Mouse (Mus musculus) neural tube, embryonic 14.5 days (tissue): ENCODE data around the gene Mark3. TPM values are rescaled to one million over a fixed set of nuclear protein-coding genes. Genes with fewer than 3 reads are reported as not detected.

Experiments
- ATAC-seq: fragments of 200-750 bp; cut with Nextera tagmentation; 2 replicates; pipeline ENCODE4 v1.8.0; 2017; ENCODE audit warnings: low read depth, mild to moderate bottlenecking, moderate TSS enrichment, moderate library complexity
- H3K27ac ChIP-seq: fragments of 300-500 bp; sonication (generic); 2 replicates; pipeline ENCODE4 v1.5.1; 2014; ENCODE audit warnings: low read depth, mild to moderate bottlenecking, control low read depth, low read length, moderate library complexity, mixed read lengths
- H3K27me3 ChIP-seq: fragments of 300-500 bp; sonication (generic); 2 replicates; pipeline ENCODE4 v1.6.1; 2014; ENCODE audit warnings: low read length; ENCODE audit not compliant: control insufficient read depth, insufficient read depth
- H3K36me3 ChIP-seq: fragments of 300-500 bp; sonication (generic); 2 replicates; pipeline ENCODE4 v1.6.1; 2014; ENCODE audit warnings: low read length, mixed read lengths; ENCODE audit not compliant: control insufficient read depth, insufficient read depth
- H3K4me1 ChIP-seq: fragments of 300-500 bp; sonication (generic); 2 replicates; pipeline ENCODE4 v1.6.1; 2014; ENCODE audit warnings: low read length; ENCODE audit not compliant: control insufficient read depth, insufficient read depth
- H3K4me2 ChIP-seq: fragments of 300-500 bp; sonication (generic); 2 replicates; pipeline ENCODE4 v1.6.1; 2014; ENCODE audit warnings: mild to moderate bottlenecking, low read depth, low read length, control low read depth
- H3K4me3 ChIP-seq: fragments of 300-500 bp; sonication (generic); 2 replicates; pipeline ENCODE4 v1.5.1; 2014; ENCODE audit warnings: low read depth, low read length, control low read depth, mixed read lengths
- H3K9ac ChIP-seq: fragments of 300-500 bp; sonication (generic); replicated peaks from 2 replicates; pipeline ENCODE4 v1.6.1; 2014; ENCODE audit warnings: low read depth, mild to moderate bottlenecking, control low read depth, low read length, mixed read lengths
- H3K9me3 ChIP-seq: fragments of 300-500 bp; sonication (generic); 2 replicates; pipeline ENCODE4 v1.6.1; 2016; ENCODE audit warnings: low read length; ENCODE audit not compliant: control insufficient read depth
- WGBS: fragments of 180-500 bp; shearing (Covaris S2); extraction: QIAGEN DNeasy Blood & Tissue Kit; methylation state at CpG from one replicate; pipeline ENCODE4 v1.1.7; 2014; 5-methylcytosine and 5-hydroxymethylcytosine counted together
- polyA plus RNA-seq: library from polyadenylated mRNA; unstranded; fragments of >200 nt; fragmentation: Nextera tagmentation; extraction: Ambion mirVana; gene quantifications from 2 replicates; pipeline ENCODE4 v1.2.1, GENCODE M21; 2014

Gene Mark3
- polyA plus RNA-seq, 1 experiment from 2014 or later: 78.1 TPM

DNA sequence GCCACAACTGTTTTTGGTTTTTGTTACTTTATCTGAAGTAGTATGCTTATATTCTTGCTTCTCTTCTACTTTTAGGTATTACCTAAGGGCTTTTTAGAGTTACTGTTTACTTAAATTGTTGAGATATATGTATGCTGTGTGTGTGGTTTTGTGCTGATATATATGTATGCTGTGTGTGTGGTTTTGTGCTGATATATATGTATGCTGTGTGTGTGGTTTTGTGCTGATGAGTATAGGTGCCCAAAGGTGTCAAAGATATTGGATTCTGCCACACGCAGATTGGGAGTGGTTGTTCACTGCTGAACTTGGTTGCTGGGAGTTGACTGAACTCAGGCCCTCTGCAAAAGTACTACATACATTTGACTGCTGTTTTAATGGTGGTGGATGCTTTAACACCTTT is 24.6 kb downstream of the Mark3 start:
- no peak overlapping the region for H3K9ac ChIP-seq
- H3K36me3 ChIP-seq: 0 out of 2 replicates have a peak, but pooled peaks cover 10% of the 10 kb centered on the region
- no peaks in the 10 kb centered on the region for H3K4me1 ChIP-seq
- no peak for ATAC-seq
- H3K4me2 ChIP-seq: no peak overlapping the region
- 96% methylated on average over 1 of the region's 1 CpGs for WGBS
- no peak overlapping the region for H3K4me3 ChIP-seq
- no peak overlapping the region for H3K27ac ChIP-seq
- no peaks in the 10 kb centered on the region for H3K9me3 ChIP-seq
- H3K27me3 ChIP-seq: no peaks in the 10 kb centered on the region

DNA sequence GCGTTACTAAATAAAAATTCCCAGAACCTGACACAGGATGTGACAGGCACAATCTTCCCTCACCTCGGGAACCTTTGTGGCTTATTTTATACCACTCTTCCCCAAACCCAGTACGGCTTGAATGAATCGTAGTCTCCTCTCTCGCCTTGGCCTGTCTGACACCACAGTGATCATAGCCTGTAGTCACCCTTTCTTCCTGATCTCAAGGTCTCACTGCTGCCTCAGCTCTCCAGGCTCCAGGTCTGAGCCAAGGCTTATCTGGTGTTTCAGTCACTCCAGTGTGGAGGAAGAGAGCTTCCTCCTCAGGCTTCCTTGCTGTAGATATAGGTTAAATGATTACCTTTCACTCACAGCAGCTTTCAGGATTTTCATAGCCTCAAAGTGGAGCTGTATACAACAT is 25.3 kb downstream of the Mark3 start:
- WGBS: 97% methylated on average over 5 of the region's 5 CpGs
- H3K4me3 ChIP-seq: no peak overlapping the region
- H3K4me2 ChIP-seq: no peak overlapping the region
- H3K27me3 ChIP-seq: no peaks in the 10 kb centered on the region
- H3K4me1 ChIP-seq: no peaks in the 10 kb centered on the region
- H3K36me3 ChIP-seq: 0 out of 2 replicates have a peak, but pooled peaks cover 11% of the 10 kb centered on the region
- H3K9ac ChIP-seq: no peak overlapping the region
- ATAC-seq: no peak
- H3K9me3 ChIP-seq: no peaks in the 10 kb centered on the region
- no peak overlapping the region for H3K27ac ChIP-seq

DNA sequence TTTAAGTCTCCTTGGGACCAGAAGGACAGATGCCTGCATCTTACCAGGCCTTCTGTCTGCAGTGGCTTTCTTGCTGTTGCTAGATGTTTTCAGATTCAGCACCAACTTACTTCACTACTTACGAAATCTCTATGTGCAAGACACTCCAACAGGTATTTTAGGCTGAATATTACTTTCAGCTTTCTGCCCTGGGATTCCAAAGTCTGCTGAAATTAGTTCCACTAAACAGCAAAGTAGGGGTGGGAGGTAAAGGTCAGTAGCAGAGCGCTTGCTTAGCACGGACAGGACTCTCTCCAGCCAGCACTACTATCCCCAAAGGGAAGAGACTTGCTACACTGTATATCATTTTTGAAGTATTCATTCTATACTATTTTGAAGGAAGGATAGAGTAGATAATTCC is 29.5 kb downstream of the Mark3 start:
- Histone ChIP-seq H3K9me3 (no peaks in the 10 kb centered on the region), H3K27ac (no peak overlapping the region), H3K4me3 (no peak overlapping the region), H3K27me3 (no peaks in the 10 kb centered on the region), H3K9ac (no peak overlapping the region), H3K4me1 (no peaks in the 10 kb centered on the region), H3K4me2 (no peak overlapping the region), H3K36me3 (0 out of 2 replicates have a peak, but pooled peaks cover 9% of the 10 kb centered on the region)
- ATAC-seq: no peak
- 91% methylated on average over 3 of the region's 3 CpGs for WGBS

DNA sequence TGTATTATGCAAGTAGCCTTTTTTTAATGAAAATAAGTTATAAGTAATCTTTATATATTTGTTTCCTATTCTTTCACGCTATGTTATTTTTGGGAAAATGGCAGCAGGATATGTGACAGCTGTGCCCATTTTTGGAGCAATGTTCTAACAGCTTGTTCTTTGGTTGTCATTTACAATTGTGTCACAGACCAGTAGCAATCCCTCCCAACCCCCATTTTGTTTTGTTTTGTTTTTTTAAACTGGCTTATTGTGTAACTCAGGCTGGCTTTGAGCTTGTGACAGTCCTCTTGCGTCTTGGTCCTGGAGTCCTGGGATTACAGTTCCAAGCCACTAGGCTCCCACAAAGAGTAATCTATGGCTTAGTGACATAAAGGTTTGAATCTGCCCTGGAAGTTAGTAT is 31.3 kb downstream of the Mark3 start:
- H3K9ac ChIP-seq: no peak overlapping the region
- H3K4me3 ChIP-seq: no peak overlapping the region
- no peaks in the 10 kb centered on the region for H3K4me1 ChIP-seq
- H3K36me3 ChIP-seq: 0 out of 2 replicates have a peak, but pooled peaks cover 14% of the 10 kb centered on the region
- no peak overlapping the region for H3K27ac ChIP-seq
- H3K27me3 ChIP-seq: no peaks in the 10 kb centered on the region
- H3K4me2 ChIP-seq: no peak overlapping the region
- H3K9me3 ChIP-seq: no peaks in the 10 kb centered on the region
- WGBS: 93% methylated on average over 2 of the region's 2 CpGs
- ATAC-seq: no peak

DNA sequence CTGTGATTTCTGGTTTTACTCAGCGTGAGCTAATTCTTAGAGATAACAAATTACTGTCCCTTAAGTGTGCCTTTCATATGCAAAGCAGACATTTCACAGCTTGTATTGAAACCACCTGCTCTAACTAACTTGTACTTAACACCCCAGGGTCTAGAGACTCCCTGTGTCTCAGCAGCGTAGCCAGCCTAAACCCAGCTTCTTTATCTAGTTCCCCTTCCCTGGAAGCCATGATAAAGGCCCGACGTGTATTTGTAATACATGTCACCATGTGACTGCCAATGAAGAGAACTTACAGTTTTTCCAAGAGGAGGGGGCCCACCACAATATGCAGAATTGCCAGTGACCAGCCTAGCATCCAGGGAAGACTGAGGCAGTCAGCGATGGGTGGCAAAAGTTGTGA is 33.7 kb downstream of the Mark3 start:
- no peak overlapping the region for H3K9ac ChIP-seq
- no peak for ATAC-seq
- H3K4me2 ChIP-seq: no peak overlapping the region
- peaks cover 24% of the 10 kb centered on the region for H3K36me3 ChIP-seq
- H3K4me1 ChIP-seq: no peaks in the 10 kb centered on the region
- no peak overlapping the region for H3K4me3 ChIP-seq
- no peaks in the 10 kb centered on the region for H3K9me3 ChIP-seq
- no peak overlapping the region for H3K27ac ChIP-seq
- WGBS: 39% methylated on average over 5 of the region's 5 CpGs
- no peaks in the 10 kb centered on the region for H3K27me3 ChIP-seq

DNA sequence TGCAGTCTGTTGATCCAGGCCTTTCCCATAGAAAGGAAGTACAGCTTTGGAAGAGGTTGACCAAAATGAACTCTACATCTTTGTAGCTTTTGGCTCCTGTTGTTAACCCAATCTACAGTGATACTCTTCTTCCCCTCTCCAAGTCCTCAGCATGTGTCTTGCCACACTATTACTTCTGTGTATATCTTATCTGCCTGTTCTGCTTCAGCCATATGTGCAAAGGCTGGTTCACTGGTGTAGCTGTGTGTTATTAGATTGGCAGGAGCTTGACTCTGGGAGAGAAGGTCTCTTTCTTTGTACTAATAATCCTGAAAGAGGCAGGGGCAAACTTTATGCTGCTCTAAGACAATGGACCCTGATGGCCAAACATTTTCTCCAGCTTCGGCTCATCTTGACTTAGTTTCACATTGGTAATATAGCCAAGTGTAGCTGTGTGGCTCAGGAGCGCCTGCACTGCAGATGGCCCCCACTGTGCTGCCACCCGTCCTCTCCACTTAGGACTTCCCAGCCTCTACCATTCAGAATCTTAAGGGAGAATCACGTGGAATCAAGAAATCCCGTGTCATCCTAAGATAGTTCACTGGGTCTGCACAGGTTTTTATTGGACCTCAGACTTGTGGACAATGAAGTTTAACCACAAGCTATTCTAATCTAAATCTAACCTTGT is 40.3 kb downstream of the Mark3 start:
- no peak overlapping the region for H3K27ac ChIP-seq
- H3K9me3 ChIP-seq: no peaks in the 10 kb centered on the region
- H3K27me3 ChIP-seq: no peaks in the 10 kb centered on the region
- no peak overlapping the region for H3K4me2 ChIP-seq
- H3K4me3 ChIP-seq: no peak overlapping the region
- H3K9ac ChIP-seq: no peak overlapping the region
- 90% methylated on average over 5 of the region's 5 CpGs for WGBS
- H3K36me3 ChIP-seq: peaks cover 29% of the 10 kb centered on the region
- no peaks in the 10 kb centered on the region for H3K4me1 ChIP-seq
- no peak for ATAC-seq

DNA sequence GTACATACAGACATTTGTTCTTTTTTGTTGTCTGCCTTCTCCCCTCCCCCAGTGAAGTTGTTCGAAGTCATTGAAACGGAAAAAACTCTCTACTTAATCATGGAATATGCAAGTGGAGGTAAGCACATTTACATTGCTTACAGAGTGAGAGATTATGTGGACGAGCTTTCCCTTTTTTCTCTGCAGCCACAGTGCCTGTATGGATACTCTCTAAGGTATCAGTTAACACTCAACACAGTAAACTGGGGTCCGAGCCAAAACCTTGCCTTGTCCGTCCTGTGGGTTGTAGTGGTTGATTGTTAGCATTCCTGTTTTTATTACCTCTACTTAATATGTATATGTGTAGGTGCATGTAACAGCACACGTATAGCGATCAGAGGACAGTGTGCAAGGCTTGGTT is 43.9 kb downstream of the Mark3 start:
- H3K4me3 ChIP-seq: no peak overlapping the region
- peaks cover 20% of the 10 kb centered on the region; the same call in 1 of the 2 replicates for H3K36me3 ChIP-seq
- H3K27me3 ChIP-seq: no peaks in the 10 kb centered on the region
- no peak for ATAC-seq
- no peak overlapping the region for H3K9ac ChIP-seq
- H3K9me3 ChIP-seq: no peaks in the 10 kb centered on the region
- H3K4me1 ChIP-seq: no peaks in the 10 kb centered on the region
- WGBS: 90% methylated on average over 7 of the region's 7 CpGs
- no peak overlapping the region for H3K4me2 ChIP-seq
- H3K27ac ChIP-seq: no peak overlapping the region

DNA sequence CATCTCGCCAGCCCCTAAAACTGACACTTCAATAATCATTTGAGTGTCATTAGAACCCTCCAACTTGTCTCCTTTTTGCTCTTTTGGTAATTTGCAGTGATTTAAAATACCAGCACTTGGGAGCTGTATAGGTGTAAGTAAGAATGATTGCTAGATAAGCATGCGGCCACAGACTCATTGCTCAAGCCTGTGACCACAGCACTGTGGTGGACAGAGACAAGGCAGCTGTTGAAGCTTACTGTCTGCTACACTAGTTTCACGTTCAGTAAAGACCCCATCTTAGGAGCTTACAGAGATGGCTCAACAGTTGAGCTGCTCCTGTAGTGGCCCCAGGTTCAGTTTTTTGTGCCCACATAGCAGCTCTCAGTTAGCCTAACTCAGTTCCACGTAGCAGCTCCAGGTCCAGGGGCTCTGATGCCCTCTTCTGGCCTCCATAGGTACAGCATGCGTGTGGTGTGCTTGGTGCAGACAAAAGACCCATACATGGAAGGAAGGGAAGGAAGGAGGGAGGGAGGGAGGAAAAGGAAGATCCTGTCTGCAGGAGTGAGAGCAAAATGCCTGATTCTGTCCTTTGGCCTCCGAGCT is 73.8 kb downstream of the Mark3 start:
- H3K9ac ChIP-seq: no peak overlapping the region
- no peaks in the 10 kb centered on the region for H3K27me3 ChIP-seq
- peaks cover 52% of the 10 kb centered on the region for H3K36me3 ChIP-seq
- 53% methylated on average over 6 of the region's 6 CpGs for WGBS
- H3K27ac ChIP-seq: no peak overlapping the region; the same call in 1 of the 2 replicates
- H3K4me3 ChIP-seq: no peak overlapping the region
- no peak overlapping the region for H3K4me2 ChIP-seq
- ATAC-seq: peak; percentile 86
- no peaks in the 10 kb centered on the region for H3K4me1 ChIP-seq
- H3K9me3 ChIP-seq: no peaks in the 10 kb centered on the region

DNA sequence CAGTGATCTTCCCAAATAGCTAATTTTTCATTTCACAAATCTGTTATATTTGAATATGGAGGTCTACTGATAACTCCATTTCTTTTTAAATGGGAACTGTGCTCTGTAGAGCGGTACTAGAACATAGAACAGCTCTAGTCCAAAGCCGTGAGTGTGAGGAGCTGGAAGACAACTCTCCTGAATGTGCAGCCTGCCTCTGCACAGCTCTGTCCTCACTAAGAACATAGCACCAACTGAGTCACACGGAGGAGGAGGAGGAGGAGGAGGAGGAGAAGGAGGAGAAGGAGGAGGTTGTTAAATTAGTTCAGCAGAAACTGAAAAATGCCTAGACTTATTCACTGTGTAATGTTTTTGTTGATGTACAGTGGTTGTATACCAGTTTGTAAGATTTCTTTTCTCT is 78.6 kb downstream of the Mark3 start:
- Histone ChIP-seq H3K27me3 (no peaks in the 10 kb centered on the region), H3K4me3 (no peak overlapping the region), H3K36me3 (peaks cover 51% of the 10 kb centered on the region), H3K9ac (no peak overlapping the region), H3K4me2 (no peak overlapping the region), H3K4me1 (no peaks in the 10 kb centered on the region), H3K27ac (no peak overlapping the region), H3K9me3 (no peaks in the 10 kb centered on the region)
- WGBS: 86% methylated on average over 3 of the region's 3 CpGs
- no peak for ATAC-seq
